Mouse (Mus musculus): ENCODE results near the gene Smo.
A peak's percentile ranks its signal among the peaks of the same experiment; 100 is the strongest.

The Smo gene

DNA sequence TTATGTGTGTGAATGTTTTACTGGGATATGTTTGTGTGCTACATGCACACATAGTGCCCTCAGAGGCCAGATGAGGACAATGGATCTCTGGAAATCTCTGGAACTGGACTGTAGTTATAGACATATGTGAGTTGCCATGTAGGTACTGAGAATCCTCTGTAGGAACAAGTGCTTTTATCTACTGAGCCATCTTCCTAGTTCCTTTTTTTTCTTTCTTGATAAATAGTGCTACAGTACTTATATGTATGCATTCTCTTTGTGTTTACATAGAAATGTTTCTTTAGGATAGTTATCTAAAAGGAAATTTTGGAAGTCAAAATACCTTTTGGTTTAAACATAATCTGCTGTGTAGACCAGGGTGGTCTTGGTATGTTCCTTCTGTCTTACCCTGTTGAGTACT lies 44.8 kb downstream of the Smo start:
- DNase-seq: no peak

DNA sequence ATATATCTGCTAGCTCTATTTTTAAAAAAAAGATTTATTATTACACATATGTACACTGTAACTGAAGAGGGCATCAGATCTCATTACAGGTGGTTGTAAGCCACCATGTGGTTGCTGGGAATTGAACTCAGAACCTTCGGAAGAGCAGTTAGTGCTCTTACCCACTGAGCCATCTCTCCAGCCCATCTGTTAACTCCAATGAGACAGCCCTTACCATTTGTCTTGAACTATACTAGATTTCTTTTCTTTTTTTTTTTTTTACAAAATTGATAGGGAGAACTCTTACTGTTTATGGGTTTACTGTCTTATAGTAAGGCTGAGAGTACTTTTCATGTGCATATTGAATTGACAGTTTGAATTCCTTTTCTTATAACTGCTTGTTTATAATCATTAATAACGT lies 45.3 kb downstream of the Smo start:
- no peak for DNase-seq

DNA sequence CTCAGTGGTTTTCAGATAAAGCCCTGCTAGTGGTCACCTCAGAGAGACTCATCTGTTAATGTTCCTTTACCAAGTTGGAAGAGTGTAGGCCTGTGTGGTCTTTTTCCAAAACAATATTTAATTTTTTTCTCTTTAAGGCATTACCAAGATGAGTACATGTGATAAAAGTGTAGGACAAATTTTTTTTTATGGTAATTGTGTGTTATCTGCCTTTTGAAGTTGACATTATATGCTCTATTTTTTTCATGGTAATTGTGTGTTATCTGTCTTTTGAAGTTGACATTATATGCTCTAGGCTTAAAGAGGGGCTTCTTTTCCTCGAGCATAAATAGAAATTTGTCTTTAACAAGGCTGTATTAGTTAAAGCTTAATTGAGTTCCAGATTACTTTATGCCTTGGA lies 46.9 kb downstream of the Smo start:
- no peak for DNase-seq

DNA sequence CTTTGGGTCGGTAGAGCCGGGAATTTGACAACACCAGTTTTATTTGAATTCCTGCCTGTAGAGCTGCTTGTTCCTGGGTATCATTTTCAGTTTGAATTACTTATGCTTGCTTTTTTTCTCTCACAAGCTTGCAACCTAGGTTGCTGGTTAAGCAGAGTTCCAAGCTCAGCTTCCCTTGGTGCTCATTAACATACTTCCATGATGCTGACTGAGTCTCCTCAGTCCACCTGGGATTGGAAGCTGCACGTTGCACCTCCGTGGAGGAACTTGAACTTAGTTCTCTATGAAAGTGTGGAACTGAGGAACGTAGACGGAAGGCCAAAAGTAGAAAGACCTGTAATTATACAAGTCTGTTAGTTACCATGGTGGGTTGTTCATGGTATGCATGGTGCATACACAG lies 48.7 kb downstream of the Smo start:
- no peak for DNase-seq

DNA sequence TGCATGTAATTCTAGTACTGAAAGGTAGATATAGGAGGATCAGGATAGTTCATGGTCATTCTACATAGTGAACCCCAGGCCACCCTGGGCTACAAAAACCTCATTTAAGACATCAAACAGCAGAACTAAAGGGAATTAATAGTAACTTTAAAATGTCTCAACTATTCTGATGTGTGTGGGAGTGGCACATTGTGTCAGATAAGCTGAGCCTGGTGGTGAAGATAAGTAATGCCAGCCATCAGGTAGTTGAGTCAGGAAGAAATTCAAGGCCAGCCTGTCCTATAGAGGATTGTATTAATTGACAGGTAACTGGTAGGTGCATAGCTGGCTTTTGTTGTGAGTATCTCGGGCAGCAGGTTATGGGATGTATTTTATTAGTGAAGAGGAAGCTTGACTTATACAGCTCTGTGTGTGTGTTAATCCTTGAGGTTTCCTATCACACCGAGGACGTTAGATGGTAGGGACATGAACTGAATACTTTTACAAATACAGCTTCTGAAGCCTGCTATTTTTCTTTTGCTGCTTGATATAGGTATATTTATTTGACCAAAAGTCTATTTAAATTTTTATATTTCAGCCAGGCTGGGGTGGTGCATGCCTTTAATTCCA lies 49.2 kb downstream of the Smo start:
- DNase-seq: peak; percentile 20

DNA sequence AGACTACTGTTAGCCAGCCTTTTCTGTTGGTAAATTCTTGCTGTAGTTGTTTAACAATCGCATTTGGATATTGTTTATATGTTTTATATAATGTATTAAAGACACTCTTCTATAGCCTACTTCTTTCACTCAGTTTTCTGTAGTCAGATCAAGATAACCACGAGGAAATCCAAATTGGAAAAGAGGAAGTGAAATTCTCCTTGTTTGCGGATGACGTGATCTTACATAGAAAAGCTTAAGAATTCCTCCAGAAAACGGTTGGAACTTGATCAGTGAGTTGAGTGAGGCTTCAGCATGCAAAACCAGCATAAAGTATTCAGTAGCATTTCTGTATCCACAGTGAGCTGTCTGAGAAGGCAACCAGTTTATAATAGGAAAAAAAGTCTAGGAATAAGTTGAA lies 50.5 kb downstream of the Smo start:
- DNase-seq: no peak

DNA sequence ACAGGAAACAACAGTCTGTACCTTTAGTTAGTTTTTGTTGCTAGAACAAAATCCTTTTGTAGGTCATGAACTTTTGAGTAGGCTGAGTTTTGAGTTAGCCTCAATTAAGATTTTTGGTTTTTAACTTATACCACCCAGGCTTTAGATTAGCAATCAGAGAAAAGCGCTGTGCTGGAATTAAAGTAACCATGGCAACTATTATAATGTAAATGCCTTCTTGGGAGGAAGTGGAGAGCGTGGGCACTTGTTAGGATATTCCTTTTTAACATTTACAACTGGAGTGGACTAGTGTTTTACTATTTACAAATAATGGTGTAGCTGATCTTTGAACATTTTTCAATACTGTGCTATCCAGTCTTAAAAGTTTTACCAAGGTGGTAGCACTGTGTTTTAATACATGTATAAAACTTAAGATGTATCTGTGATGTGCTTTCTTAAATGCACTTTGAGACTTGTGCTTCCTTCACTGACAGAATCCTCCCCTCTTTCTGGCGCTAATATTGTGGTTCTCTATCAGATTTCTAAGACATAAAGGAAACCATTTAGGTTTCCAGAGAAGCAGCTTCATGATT lies 53.6 kb downstream of the Smo start:
- DNase-seq: no peak

DNA sequence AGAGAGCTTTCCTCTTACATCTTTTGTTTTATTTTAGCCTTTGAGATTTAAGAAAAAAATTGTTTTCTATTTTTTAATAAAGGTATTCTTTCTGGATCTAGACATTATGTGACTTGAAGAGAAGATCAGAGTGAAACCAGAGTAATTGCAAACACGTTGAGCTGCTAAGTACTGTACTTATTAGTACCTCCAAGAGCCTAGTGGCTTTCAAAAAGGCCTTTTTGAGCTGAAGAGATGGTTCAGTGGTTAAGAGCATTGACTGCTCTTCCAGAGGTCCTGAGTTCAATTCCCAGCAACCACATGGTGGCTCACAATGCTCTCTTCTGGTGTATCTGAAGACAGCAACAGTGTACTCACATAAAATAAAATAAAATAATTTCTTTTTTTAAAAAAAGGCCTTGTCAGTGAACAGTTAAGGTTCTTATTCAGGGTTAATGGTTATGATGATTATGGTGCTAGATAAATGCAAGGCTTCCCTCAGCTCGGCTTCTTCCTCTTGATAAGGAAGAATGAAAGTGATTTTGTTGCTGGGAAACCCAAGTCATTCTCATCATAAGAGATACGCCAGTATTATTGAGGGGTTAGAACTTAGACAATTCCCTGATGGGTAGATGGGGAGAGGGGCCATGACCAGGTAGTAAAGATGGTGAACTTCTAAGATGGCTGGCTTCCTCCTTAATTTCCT lies 54.9 kb downstream of the Smo start:
- DNase-seq: no peak

DNA sequence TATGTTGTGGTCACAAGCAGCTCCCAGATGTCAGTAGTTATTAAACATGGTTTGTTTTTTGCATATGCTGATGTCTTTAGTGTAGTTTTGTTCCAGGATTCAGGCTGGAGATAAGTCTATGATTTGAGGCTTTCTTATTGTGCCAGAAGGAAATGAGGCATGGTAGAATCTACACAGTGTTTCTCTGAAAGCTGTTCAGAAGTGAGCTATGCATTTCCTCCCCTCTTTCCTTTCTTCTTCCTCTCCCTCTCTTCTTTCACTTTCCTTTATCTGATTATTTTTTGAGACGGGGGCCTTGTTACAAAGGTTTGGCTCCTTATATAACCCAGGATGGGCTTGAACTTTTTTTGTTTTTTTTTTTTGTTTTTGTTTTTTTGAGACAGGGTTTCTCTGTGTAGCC lies 58.2 kb downstream of the Smo start:
- DNase-seq: no peak

DNA sequence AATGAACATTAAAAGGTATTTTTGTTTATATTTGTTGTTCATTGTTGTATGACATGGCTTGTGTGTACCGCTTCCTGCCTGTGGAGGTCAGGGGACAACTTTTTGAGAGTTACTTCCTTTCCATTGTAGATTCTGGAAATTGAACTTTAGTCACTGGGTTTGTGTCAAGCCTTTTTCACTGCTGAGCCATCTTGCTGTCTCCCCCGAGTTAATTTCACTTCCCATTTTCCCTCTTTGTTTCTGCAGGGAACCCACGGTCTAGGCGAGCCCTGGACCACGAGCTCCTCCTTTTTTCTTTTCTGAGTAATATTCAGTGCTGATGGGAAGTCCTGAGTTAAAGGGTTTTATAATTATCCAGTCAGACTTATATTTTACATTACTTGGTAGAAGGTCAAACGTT lies 59.3 kb downstream of the Smo start:
- DNase-seq: no peak

DNA sequence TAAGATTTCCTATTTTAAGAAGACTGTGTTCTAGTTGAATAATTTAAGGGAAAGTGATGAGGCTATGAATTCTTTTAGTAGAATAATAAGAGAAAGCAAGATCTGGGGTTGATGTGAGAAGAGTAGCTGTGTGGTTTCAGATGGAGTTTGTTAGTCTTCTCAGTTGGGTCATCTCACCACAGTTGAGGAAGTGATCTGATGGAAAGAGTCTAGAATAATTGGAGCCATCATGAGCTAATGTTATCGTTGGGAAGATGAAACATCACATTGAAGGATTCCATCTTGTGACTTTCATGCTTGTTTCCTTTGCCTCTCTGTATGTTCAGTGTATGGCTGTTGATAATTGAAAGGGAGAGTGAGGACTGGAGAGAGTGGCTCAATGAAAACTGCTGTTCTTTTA lies 67.7 kb downstream of the Smo start:
- no peak for DNase-seq

DNA sequence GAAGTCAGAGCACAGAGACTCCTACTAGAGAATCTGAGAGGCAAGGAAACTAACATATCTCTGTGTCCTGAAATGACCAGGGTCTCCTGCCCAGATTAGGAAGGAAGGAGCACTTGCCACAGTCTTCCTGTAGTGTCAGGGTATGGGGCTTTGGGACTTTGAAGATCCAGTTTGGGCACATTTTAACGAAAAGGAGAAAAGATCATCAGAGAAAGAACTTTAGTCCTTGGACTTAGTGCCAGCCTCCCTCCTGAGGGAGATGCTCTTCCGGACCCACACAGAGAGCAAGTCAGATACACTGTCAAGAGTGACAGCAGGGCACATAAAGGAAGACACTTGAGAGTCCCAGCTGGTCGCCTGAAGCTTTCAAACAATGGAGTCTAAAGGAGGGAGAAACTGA lies 68.7 kb downstream of the Smo start:
- no peak for DNase-seq

DNA sequence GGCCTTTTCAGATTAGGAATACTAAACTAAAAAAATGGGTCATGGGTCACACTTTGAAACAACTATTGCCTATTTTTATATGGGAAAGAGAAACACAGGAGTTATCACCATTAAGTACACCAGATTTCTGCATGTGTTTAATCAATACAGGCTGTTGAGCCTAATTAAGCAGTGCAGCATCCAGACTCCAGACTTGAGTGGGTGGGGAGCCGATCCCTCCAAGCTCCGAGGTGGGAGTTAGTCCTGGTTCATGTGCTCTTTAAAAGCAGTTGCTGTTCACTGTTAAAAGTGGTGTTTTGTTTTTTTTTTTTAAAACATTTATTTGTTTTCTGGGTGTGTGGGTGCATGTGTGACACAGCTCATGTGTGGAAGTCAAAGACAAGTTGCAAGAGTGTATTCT lies 70.1 kb downstream of the Smo start:
- no peak for DNase-seq

Measured in liver (tissue).